Mouse (Mus musculus): Measurements from ENCODE around the gene Ttc26. TPM values are rescaled to one million over a fixed set of nuclear protein-coding genes. Genes with fewer than 3 reads are reported as not detected.
"Not testable (repeated sequence)": the region's sequence is repeated elsewhere in the genome, so short reads cannot be mapped to it uniquely, and the experiment has no call there.

Gene Ttc26
- polyA plus RNA-seq, 1 experiment: not detected

- peak; percentile 72 for TF ChIP-seq POLR2A (IDR thresholded peaks at IDR 0.05; ENCODE audit: insufficient read depth, low read depth, low read length)
- no peak for TF ChIP-seq CTCF (IDR thresholded peaks at IDR 0.05; ENCODE audit: insufficient read depth, low read depth, low read length)
- Histone ChIP-seq H3K4me3 (ENCODE audit: insufficient read depth, low read depth, low read length) (peak within 1 kb of the TSS; percentile 93), H3K4me1 (ENCODE audit: control insufficient read depth, insufficient read depth, low read length) (0 out of 2 replicates have a peak, but pooled peaks cover 2% of the 10 kb centered on the region), H3K27ac (ENCODE audit: insufficient read depth, low read depth, low read length) (peak within 1 kb of the TSS; percentile 100)
- under 1% methylated on average over 64 of the region's 64 CpGs for whole genome bisulfite sequencing
These were observed 52.2 kb downstream of the Ttc26 start, which contains the start of gene Ubn2 for GRCm38 (mm10) chr6:38433261-38434033. TSS of gene Ubn2 (plus strand) at chr6:38433950.

DNA sequence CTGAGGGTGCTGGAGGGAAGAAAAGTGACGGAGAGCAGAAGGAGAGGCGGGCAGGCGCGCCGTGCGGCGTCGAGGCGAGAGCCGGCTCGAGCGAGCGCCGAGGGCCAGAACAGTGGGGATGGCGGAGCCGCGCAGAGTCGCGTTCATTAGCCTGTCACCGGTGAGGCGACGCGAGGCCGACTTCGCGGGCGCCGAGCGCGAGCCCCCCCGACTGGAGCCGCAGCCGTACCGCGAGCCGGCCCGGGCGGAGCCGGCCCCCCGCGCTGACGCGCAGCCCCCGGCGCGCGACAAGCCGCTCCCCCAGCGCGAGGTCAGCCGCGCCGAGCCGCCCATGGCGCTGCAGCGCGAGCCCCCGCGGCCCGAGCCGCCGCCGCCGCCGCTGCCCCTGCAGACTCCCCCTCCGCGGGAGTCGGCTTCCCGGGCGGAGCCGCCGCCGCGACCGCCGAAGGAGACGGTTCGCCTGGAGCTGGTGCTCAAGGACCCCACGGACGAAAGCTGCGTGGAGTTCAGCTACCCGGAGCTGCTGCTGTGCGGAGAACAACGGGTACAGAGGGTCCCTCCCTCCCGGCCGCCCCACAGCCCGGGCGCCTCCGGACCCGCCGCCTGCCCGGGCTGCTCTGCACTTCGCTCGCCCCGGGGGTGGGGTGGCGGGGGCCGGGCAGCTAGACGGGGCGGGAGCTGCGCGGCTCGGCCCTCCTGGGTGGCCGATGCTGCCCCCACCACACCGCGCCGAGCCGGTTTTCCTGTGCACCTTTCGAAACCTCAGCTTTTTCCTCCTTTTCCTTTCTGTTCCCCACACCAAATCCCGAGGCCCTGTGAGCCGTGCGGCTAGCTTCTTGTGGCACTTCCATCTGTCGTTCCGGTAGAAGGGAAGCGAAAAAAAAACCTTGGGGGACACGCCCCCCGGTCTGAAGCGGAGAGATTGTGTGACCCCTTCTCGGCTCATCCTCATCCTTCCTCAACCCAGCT lies 53.1 kb downstream of the Ttc26 start:
- WGBS: 4% methylated on average over 118 of the region's 118 CpGs
- 0 out of 2 replicates have a peak, but pooled peaks cover 2% of the 10 kb centered on the region for H3K4me1 ChIP-seq (ENCODE audit: control insufficient read depth, insufficient read depth, low read length)
- TF ChIP-seq POLR2A (IDR thresholded peaks at IDR 0.05; ENCODE audit: insufficient read depth, low read depth, low read length) (no peak; the same call in 1 of the 2 replicates), CTCF (IDR thresholded peaks at IDR 0.05; ENCODE audit: insufficient read depth, low read depth, low read length) (no peak)
- peak overlapping the region; percentile 93 for H3K4me3 ChIP-seq (ENCODE audit: insufficient read depth, low read depth, low read length)
- peak overlapping the region; percentile 100 for H3K27ac ChIP-seq (ENCODE audit: insufficient read depth, low read depth, low read length)

DNA sequence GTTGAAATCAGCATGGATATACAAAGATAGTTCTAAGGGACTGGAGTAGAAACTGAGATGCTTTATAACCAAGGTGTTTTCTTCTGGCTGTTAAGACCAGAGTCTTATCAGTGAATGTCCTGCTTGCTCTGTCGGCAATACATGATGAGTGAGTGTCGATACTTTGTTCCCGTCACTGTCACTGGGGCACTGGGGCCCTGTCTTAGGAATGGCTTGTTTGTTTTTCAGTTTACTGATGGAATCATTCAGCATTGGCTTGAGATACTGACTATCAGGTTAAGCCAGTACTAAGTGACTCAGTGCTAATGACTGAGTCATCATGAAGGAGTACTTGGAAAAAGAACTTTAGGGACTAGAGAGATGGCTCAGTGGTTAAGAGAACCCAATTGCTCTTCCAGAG lies 62.6 kb downstream of the Ttc26 start:
- Histone ChIP-seq H3K4me1 (ENCODE audit: control insufficient read depth, insufficient read depth, low read length) (no peaks in the 10 kb centered on the region), H3K27ac (ENCODE audit: insufficient read depth, low read depth, low read length) (no peak overlapping the region), H3K4me3 (ENCODE audit: insufficient read depth, low read depth, low read length) (no peak overlapping the region)
- 88% methylated on average over 3 of the region's 3 CpGs for WGBS
- TF ChIP-seq POLR2A (IDR thresholded peaks at IDR 0.05; ENCODE audit: insufficient read depth, low read depth, low read length): no peak

GRCm38 (mm10) chr6:38448295-38448694 lies 67.0 kb downstream of the Ttc26 start:
- Histone ChIP-seq H3K4me1 (ENCODE audit: control insufficient read depth, insufficient read depth, low read length) (no peaks in the 10 kb centered on the region), H3K27ac (ENCODE audit: insufficient read depth, low read depth, low read length) (no peak overlapping the region), H3K4me3 (ENCODE audit: insufficient read depth, low read depth, low read length) (no peak overlapping the region)
- WGBS: 69% methylated on average over 2 of the region's 2 CpGs
- no peak for TF ChIP-seq POLR2A (IDR thresholded peaks at IDR 0.05; ENCODE audit: insufficient read depth, low read depth, low read length)
- no peak for TF ChIP-seq CTCF (IDR thresholded peaks at IDR 0.05; ENCODE audit: insufficient read depth, low read depth, low read length)

DNA sequence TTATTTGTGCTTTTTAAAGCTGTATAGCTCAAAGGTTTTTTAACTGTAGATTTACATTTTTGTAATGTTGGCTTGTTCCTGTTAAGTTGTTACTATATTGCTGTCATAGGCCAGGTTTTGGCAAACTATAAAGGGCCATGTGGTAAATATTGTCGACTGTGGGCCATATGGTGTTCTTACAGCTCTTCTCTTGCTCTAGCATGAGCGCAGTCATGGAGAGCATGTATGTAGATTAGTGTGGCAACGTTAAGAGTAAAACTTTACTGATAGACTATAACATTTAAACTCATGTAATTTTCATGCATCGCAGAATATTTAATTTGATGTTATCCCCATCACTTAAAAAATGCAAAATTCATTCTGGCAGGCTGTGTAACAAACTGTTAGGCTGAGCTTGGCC lies 71.8 kb downstream of the Ttc26 start:
- WGBS: 94% methylated on average over 4 of the region's 4 CpGs
- Histone ChIP-seq H3K4me3 (ENCODE audit: insufficient read depth, low read depth, low read length) (no peak overlapping the region), H3K4me1 (ENCODE audit: control insufficient read depth, insufficient read depth, low read length) (no peaks in the 10 kb centered on the region), H3K27ac (ENCODE audit: insufficient read depth, low read depth, low read length) (no peak overlapping the region)
- TF ChIP-seq POLR2A (IDR thresholded peaks at IDR 0.05; ENCODE audit: insufficient read depth, low read depth, low read length): no peak
- TF ChIP-seq CTCF (IDR thresholded peaks at IDR 0.05; ENCODE audit: insufficient read depth, low read depth, low read length): no peak

DNA sequence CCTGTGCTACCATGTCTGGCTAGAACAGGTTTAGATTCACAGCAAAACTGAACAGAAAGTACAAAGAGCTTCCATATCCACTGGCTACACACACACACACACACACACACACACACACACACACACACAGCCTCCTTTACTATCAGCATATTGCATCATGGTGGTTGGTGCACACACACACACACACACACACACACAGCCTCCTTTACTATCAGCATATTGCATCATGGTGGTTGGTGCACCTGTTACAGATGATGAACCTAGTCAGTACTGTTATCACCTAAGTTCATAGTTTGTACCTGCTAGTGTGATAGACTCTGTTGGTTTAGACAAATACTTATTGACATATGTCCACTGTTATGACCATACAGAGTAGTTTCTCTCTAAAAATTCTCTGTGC lies 75.2 kb downstream of the Ttc26 start:
- H3K27ac ChIP-seq (ENCODE audit: insufficient read depth, low read depth, low read length); H3K4me3 ChIP-seq (ENCODE audit: insufficient read depth, low read depth, low read length); H3K4me1 ChIP-seq (ENCODE audit: control insufficient read depth, insufficient read depth, low read length): not testable (repeated sequence)

DNA sequence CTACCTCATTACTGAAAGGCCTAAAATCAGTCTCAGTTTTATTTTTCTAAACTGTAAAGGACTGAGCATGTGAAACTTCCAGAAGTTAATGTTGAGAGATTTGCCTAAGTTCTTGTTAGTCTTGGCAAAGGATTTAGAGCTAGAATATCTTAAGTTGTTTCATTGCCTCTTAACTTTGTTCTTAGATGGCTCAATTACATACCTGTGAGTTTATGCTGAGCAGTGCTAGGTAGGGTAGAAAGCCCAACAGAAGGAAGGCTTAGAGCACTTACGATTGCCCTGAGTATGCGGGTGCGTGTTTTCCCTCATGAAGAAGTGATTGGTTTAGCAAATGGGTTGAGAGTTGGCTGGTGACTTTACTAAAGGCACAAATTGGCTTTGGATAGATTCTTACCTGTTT lies 76.8 kb downstream of the Ttc26 start:
- H3K4me1 ChIP-seq (ENCODE audit: control insufficient read depth, insufficient read depth, low read length): no peaks in the 10 kb centered on the region

DNA sequence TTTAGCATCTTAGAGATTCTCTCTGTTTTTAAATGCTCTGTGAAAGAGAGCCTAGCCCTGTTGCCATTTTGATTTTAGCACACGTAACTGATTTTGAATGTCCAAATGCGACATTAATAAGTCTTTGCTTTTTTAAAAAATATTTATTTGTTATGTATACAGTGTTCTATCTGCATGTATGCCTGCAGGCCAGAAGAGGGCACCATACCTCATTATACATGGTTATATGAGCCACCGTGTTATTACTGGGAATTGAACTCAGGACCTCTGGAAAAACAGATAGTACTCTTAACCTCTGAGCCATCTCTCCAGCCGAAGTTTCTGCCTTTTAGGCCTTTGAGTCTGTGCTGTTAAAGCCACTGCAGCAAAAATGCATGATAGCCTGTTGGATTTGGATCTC lies 88.3 kb downstream of the Ttc26 start:
- H3K27ac ChIP-seq (ENCODE audit: insufficient read depth, low read depth, low read length): no peak overlapping the region
- TF ChIP-seq POLR2A (IDR thresholded peaks at IDR 0.05; ENCODE audit: insufficient read depth, low read depth, low read length): no peak
- TF ChIP-seq CTCF (IDR thresholded peaks at IDR 0.05; ENCODE audit: insufficient read depth, low read depth, low read length): no peak
- WGBS: 91% methylated on average over 4 of the region's 4 CpGs
- 0 out of 2 replicates have a peak, but pooled peaks cover 2% of the 10 kb centered on the region for H3K4me1 ChIP-seq (ENCODE audit: control insufficient read depth, insufficient read depth, low read length)
- H3K4me3 ChIP-seq (ENCODE audit: insufficient read depth, low read depth, low read length): no peak overlapping the region

More for the DNA sequence above, 76.8 kb downstream of the Ttc26 start:
- over 99% methylated on average over 3 of the region's 3 CpGs for WGBS
- Histone ChIP-seq H3K4me3 (ENCODE audit: insufficient read depth, low read depth, low read length) (no peak overlapping the region), H3K27ac (ENCODE audit: insufficient read depth, low read depth, low read length) (no peak overlapping the region)
- TF ChIP-seq CTCF (IDR thresholded peaks at IDR 0.05; ENCODE audit: insufficient read depth, low read depth, low read length) (no peak), POLR2A (IDR thresholded peaks at IDR 0.05; ENCODE audit: insufficient read depth, low read depth, low read length) (no peak)

Other genes starting within 250 kb of the Ttc26 start
- gene D630045J12Rik, start 127.5 kb upstream of the Ttc26 start, polyA plus RNA-seq (2012; ENCODE audit: insufficient read depth, insufficient read length, low replicate concordance, missing spikeins): not detected in 2 replicates
- not detected in 2 replicates for gene Zc3hav1l, start 82.2 kb upstream of the Ttc26 start, polyA plus RNA-seq (2012; ENCODE audit: insufficient read depth, insufficient read length, low replicate concordance, missing spikeins)
- not detected in 2 replicates for gene Zc3hav1, start 26.9 kb upstream of the Ttc26 start, polyA plus RNA-seq (2012; ENCODE audit: insufficient read depth, insufficient read length, low replicate concordance, missing spikeins)
- gene Ubn2, start 52.5 kb downstream of the Ttc26 start, polyA plus RNA-seq (2012; ENCODE audit: insufficient read depth, insufficient read length, low replicate concordance, missing spikeins): not detected in 2 replicates
- not detected in 2 replicates for gene Fmc1, start 152.0 kb downstream of the Ttc26 start, polyA plus RNA-seq (2012; ENCODE audit: insufficient read depth, insufficient read length, low replicate concordance, missing spikeins)
- 128 TPM in 1 of 2 replicates, not detected in the other for gene Luc7l2, start 169.9 kb downstream of the Ttc26 start, polyA plus RNA-seq (2012; ENCODE audit: insufficient read depth, insufficient read length, low replicate concordance, missing spikeins)

Measured in olfactory bulb, adult 2 months (tissue).